Mouse (Mus musculus) megakaryocyte, embryonic 14.5 days (primary cell): ENCODE measurements around the gene Deaf1.

ENCODE experiments used
- FLI1 ChIP-seq: IDR thresholded peaks from 2 replicates; pipeline ENCODE4 v1.6.1; 2012; ENCODE audit warnings: low read length, inconsistent platforms, mixed read lengths
- GATA1 ChIP-seq: IDR thresholded peaks from 3 replicates; pipeline ENCODE4 v1.6.1; 2012; ENCODE audit warnings: mixed read lengths, low read length, inconsistent platforms, borderline replicate concordance

DNA sequence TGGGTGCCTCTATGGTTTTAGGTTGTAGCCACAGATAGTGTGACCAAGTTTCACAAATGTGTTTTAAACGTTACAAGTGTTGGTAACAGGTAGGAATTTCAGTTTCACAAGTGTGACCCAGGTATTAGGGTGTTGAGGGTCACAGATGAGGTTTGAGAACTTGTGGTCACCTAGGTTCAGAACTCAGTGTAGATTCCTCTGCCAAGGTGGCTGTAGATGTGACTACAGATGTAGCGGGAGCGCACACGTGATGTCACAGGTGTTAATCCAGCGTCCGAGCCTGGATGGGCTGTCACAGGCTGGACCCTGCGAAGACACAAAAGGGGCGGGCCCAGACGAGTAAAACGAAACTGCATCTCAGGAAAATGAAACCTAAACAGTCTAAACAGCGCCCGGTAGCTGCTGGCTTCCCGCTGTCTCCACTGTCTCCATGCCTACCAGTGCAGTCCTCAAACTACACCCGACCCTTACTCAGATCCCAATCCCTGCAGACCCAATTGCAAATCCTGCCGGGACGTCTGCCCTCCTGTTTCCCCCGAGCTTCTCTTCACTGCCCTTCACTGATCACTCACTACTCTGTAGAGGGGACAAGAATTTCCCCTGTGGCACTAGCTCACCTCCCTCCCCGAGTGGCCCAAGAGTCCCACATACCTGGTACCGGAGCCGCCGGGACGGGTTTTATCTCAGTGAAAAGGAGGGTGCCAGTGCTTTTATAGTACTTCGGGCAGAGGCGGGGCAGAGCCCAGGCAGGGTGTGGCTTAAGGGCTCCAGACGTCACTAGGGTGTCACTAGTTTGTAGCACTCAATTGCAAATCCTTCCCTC, 61.5 kb downstream of the Deaf1 start, which contains the start of gene Irf7:
- TF ChIP-seq FLI1 (no peak), GATA1 (no peak)
